Mouse (Mus musculus) embryonic fibroblast, embryonic 13.5 days (primary cell): ENCODE results near the gene Scrn1.

Experiments used
- CTCF ChIP-seq: IDR thresholded peaks from 2 replicates; pipeline ENCODE4 v1.5.1; 2011; ENCODE audit warnings: mild to moderate bottlenecking, control low read depth, low read length, moderate library complexity, borderline replicate concordance; ENCODE audit not compliant: insufficient read depth
- POLR2A ChIP-seq: IDR thresholded peaks from 2 replicates; pipeline ENCODE4 v1.6.1; 2011; ENCODE audit warnings: low read depth, mild to moderate bottlenecking, control low read depth, low read length, moderate library complexity

DNA sequence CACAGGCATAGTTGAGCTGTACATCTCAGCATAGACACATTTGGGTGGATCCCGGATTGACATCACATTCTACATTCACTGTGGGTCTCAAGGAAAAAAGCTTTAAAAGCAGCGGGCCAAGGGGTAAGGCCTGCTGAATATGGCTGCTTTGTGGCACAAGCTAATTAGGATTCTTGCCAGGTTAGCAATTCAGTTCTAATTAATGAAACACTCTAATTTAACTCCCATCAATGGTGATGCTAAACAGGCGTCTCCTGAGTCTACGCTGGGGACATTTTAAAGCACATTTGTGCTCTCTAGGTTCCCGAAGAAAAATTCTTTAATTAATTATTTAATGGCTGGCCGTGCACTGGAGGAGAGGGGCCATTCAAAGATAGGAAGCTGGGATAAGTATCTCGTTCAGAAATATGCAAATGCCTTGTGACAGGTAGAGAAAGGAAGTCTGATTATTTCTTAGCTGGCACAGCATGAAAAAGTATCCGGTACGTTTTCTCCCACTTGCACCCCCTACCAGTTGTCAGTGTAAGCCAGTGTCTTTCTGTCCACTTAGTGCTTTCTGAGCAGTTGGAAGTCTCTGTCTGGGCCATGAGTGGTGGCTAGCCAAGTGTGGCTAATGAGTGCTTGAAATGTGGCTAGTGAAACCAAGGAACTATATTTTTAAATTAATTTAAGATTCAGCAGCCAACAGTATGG, 13.4 kb downstream of the Scrn1 start:
- no peak for TF ChIP-seq CTCF
- TF ChIP-seq POLR2A, result no peak
